Mouse (Mus musculus): ENCODE measurements around the gene Usp15. TPM values are rescaled to one million over a fixed set of nuclear protein-coding genes. Genes with fewer than 3 reads are reported as not detected.

The Usp15 gene
- total RNA-seq, 2 experiments from 2014 or later: 97.3 to 99.9 TPM

Small RNAs within 50 kb of the gene (microRNA-seq; reads per million reads assigned to microRNA genes)
- 2.5 to 5.2 reads per million in 2 experiments for gene Gm27920

Other genes starting within 250 kb of the Usp15 start
- gene Mon2, start 120.5 kb downstream of the Usp15 start, total RNA-seq (2021): 100 to 1,000 TPM in 1 of 2 experiments, 10 to 100 TPM in 1; 95.6 to 102 TPM
- 10 to 100 TPM; 51.7 to 52.9 TPM for gene Fam19a2, start 67.0 kb upstream of the Usp15 start, total RNA-seq (2021)

All from layer of hippocampus, postnatal 14 days (tissue).